Mouse (Mus musculus) intestine, embryonic 15.5 days (tissue): ENCODE results near the gene Sdhaf3. TPM values are rescaled to one million over a fixed set of nuclear protein-coding genes. Genes with fewer than 3 reads are reported as not detected.
A peak's percentile ranks its signal among the peaks of the same experiment; 100 is the strongest.

ENCODE experiments used
- ATAC-seq: fragments of 200-750 bp; cut with Nextera tagmentation; 2 replicates; pipeline ENCODE4 v1.8.0; 2017; ENCODE audit warnings: moderate TSS enrichment, moderate library complexity
- H3K27ac ChIP-seq: fragments of 300-500 bp; sonication (generic); 2 replicates; pipeline ENCODE4 v1.5.1; 2015; ENCODE audit warnings: mild to moderate bottlenecking, inconsistent platforms
- H3K27me3 ChIP-seq: fragments of 300-500 bp; sonication (generic); replicated peaks from 2 replicates; pipeline ENCODE4 v1.6.1; 2015; ENCODE audit warnings: inconsistent platforms
- H3K36me3 ChIP-seq: fragments of 300-500 bp; sonication (generic); 2 replicates; pipeline ENCODE4 v1.6.1; 2015; ENCODE audit warnings: inconsistent platforms
- H3K4me1 ChIP-seq: fragments of 300-500 bp; sonication (generic); replicated peaks from 2 replicates; pipeline ENCODE4 v1.6.1; 2015; ENCODE audit warnings: inconsistent platforms
- H3K4me2 ChIP-seq: fragments of 300-500 bp; sonication (generic); replicated peaks from 2 replicates; pipeline ENCODE4 v1.6.1; 2015; ENCODE audit warnings: mild to moderate bottlenecking, inconsistent platforms
- H3K4me3 ChIP-seq: fragments of 300-500 bp; sonication (generic); replicated peaks from 2 replicates; pipeline ENCODE4 v1.5.1; 2015; ENCODE audit warnings: inconsistent platforms
- H3K9ac ChIP-seq: fragments of 300-500 bp; sonication (generic); 2 replicates; pipeline ENCODE4 v1.6.1; 2015; ENCODE audit warnings: inconsistent platforms
- H3K9me3 ChIP-seq: fragments of 300-500 bp; sonication (generic); 2 replicates; pipeline ENCODE4 v1.6.1; 2016; ENCODE audit warnings: inconsistent platforms
- WGBS: fragments of 180-500 bp; shearing (Covaris S2); methylation state at CpG from one replicate; pipeline ENCODE4 v1.1.7; 2015; 5-methylcytosine and 5-hydroxymethylcytosine counted together
- polyA plus RNA-seq: library from polyadenylated mRNA; unstranded; fragments of >200 nt; fragmentation: Nextera tagmentation; extraction: Ambion mirVana; gene quantifications from 2 replicates; pipeline ENCODE4 v1.2.1, GENCODE M21; 2015

Gene Sdhaf3
- polyA plus RNA-seq: 5.8 and 6.1 TPM in 2 replicates

DNA sequence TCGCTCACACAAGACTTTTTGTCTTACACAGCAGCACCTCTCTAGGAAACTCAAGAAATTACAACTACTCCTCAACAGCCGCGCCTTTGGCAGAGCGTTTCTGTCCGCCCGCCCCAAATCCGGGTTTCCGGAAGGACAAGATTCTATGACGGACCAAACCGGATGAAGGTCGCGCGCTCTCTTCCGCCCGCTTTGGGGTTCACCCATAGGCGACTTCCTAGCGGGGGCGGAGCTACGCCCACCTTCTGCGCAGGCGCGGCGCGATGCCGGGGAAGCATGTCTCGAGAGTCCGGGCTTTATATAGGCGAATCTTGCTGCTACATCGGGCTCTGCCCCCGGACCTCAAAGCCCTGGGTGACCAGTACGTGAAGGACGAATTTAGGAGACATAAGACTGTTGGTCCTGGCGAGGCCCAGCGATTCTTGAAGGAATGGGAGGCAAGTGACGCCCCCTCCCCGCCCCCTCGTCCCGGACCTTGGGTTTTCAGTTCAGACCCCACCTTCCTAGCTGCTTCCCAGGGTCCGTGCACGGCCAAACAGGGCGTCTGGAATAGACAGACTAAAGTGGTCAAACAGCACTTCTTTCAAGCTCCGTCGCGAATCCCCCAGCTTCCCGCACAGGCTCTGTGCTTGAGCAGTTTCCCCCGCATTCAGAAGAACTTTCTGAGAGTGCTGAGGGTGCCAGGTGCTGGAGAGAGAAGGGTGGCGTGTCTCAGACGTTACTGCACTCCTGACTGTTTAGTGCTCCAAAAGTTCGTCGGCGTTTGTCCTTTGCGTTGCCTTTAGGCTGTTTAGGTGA is at the start of gene Sdhaf3:
Gene Sdhaf3 (plus strand): TSS at position 241 of the 798 bp plus-strand sequence.
- H3K27ac ChIP-seq: peak within 1 kb of the TSS; percentile 79
- H3K4me1 ChIP-seq: no peaks in the 10 kb centered on the region
- no peaks in the 10 kb centered on the region for H3K36me3 ChIP-seq
- H3K9ac ChIP-seq: peak within 1 kb of the TSS; percentile 70
- peak; percentile 99 for ATAC-seq
- no peaks in the 10 kb centered on the region for H3K27me3 ChIP-seq
- under 1% methylated on average over 52 of the region's 52 CpGs for WGBS
- H3K4me3 ChIP-seq: peak within 1 kb of the TSS; percentile 60
- H3K9me3 ChIP-seq: no peaks in the 10 kb centered on the region
- H3K4me2 ChIP-seq: peak within 1 kb of the TSS; percentile 65

DNA sequence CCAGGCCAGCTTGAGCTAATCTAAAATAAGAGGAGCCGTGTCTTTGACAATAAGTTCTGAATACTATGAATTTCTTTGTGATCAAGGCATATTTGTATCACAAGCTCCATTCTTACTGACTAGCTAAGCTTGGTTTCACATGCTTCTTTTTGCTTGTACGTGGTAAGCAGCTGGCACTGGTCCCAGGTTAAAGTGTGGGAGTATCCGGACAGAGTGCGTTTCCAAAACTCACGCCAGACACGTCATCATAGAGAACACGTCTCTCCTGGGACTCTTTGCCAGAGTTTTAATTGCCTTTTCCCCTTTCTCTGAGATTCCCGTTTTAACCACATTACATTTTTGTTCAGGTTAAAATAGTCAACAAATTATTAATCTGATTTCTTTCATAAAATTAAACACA is 46.2 kb upstream of the Sdhaf3 start:
- Histone ChIP-seq H3K4me2 (no peak overlapping the region), H3K9me3 (no peaks in the 10 kb centered on the region), H3K9ac (no peak overlapping the region), H3K4me3 (no peak overlapping the region), H3K36me3 (no peaks in the 10 kb centered on the region), H3K27me3 (no peaks in the 10 kb centered on the region), H3K27ac (no peak overlapping the region), H3K4me1 (no peaks in the 10 kb centered on the region)
- WGBS: 64% methylated on average over 8 of the region's 8 CpGs
- no peak for ATAC-seq

DNA sequence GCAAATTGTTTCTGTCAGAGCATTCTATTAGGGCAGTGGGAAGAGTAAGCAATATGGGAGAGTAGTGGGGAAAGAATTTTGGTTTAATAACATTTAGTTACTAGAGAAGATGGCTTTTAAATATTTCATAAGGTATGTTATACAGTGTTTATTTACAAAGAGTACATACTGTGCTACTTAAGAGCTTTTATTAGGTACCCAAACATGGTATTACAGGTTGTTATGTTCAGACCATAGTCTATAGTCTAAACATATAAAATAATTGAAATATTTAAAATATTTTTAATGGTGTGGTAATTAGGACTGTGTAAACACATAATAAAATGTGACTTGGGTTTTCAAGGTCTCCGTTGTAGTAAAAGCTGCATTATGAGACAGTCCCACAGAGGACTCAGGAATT is 41.5 kb upstream of the Sdhaf3 start:
- WGBS: 48% methylated on average over 1 of the region's 1 CpGs
- H3K4me1 ChIP-seq: no peaks in the 10 kb centered on the region
- no peak overlapping the region for H3K27ac ChIP-seq
- H3K9ac ChIP-seq: no peak overlapping the region
- no peaks in the 10 kb centered on the region for H3K36me3 ChIP-seq
- ATAC-seq: no peak
- no peaks in the 10 kb centered on the region for H3K27me3 ChIP-seq
- no peak overlapping the region for H3K4me3 ChIP-seq
- no peak overlapping the region for H3K4me2 ChIP-seq
- H3K9me3 ChIP-seq: no peaks in the 10 kb centered on the region

DNA sequence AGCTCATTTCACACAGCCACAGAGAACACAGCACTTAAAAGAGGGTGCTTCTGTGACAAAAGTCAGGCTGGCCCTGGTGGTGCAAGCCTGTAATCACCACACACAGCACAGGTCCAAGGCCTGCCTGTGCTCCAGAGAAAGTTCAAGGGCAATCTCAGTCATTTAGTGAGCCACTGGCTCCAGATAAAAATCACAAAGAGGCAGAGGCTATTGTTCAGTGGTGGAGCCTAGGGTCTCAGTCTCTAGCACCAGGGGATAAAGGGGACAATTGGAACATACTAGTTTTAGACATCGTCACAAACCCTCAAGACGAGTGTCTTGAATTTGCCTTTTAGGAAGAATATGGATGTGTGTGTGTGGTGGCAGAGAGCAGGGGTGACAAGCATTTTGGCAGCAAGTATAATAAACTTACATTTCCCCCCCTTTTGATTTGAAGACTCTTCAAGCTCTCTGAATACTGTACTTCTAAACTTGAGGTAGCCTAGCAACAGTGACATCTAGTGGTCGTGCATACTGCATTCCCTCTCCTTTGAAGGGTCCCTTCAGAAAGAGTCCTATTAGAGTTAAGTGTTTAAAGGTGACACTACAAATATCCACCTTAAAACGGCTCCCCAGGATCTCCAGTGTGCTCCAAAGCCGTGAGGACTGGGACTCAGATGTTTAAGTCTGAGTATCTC is 40.8 kb upstream of the Sdhaf3 start:
- H3K9ac ChIP-seq: no peak overlapping the region
- H3K9me3 ChIP-seq: no peaks in the 10 kb centered on the region
- H3K27ac ChIP-seq: no peak overlapping the region
- no peaks in the 10 kb centered on the region for H3K27me3 ChIP-seq
- no peak overlapping the region for H3K4me2 ChIP-seq
- H3K4me3 ChIP-seq: no peak overlapping the region
- H3K4me1 ChIP-seq: no peaks in the 10 kb centered on the region
- 39% methylated on average over 5 of the region's 5 CpGs for WGBS
- H3K36me3 ChIP-seq: no peaks in the 10 kb centered on the region
- no peak for ATAC-seq

- Histone ChIP-seq H3K36me3 (no peaks in the 10 kb centered on the region), H3K4me1 (no peaks in the 10 kb centered on the region), H3K27ac (no peak overlapping the region), H3K4me2 (no peak overlapping the region), H3K4me3 (no peak overlapping the region), H3K9ac (no peak overlapping the region), H3K27me3 (no peaks in the 10 kb centered on the region), H3K9me3 (no peaks in the 10 kb centered on the region)
- WGBS: 54% methylated on average over 9 of the region's 9 CpGs
- no peak for ATAC-seq
These were observed 40.3 kb upstream of the Sdhaf3 start for GRCm38 (mm10) chr6:6915526-6915915.

DNA sequence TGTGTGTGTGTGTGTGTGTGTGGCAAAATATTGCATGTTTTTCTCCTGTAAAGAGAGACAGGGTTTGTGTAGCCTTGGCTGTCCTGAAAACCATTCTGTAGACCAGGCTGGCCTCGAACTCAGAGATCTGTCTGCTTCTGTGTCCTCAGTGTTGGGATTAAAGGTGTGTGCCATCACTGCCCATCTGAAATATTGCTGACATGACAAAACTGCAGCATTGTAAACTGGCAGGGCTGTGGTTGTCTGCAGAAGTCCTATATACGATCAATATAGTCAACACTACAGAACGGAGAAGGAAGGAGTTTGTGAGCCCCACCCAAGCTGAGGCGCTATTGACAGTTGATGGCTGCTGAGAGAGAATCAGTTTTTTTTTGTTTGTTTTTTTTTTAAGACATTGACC is 38.5 kb upstream of the Sdhaf3 start:
- Histone ChIP-seq H3K4me1 (no peaks in the 10 kb centered on the region), H3K9ac (no peak overlapping the region), H3K27me3 (no peaks in the 10 kb centered on the region), H3K27ac (no peak overlapping the region), H3K4me3 (no peak overlapping the region), H3K9me3 (no peaks in the 10 kb centered on the region), H3K4me2 (no peak overlapping the region), H3K36me3 (no peaks in the 10 kb centered on the region)
- no peak for ATAC-seq
- WGBS: 94% methylated on average over 4 of the region's 4 CpGs

GRCm38 (mm10) chr6:6925264-6925663 is 30.5 kb upstream of the Sdhaf3 start:
- H3K9me3 ChIP-seq: no peaks in the 10 kb centered on the region
- no peak for ATAC-seq
- WGBS: 50% methylated on average over 1 of the region's 1 CpGs
- no peaks in the 10 kb centered on the region for H3K4me1 ChIP-seq
- H3K27me3 ChIP-seq: no peaks in the 10 kb centered on the region
- H3K9ac ChIP-seq: no peak overlapping the region
- no peak overlapping the region for H3K4me2 ChIP-seq
- no peak overlapping the region for H3K27ac ChIP-seq
- no peak overlapping the region for H3K4me3 ChIP-seq
- H3K36me3 ChIP-seq: no peaks in the 10 kb centered on the region

GRCm38 (mm10) chr6:6930831-6931230 is 25.0 kb upstream of the Sdhaf3 start:
- no peak overlapping the region for H3K27ac ChIP-seq
- H3K36me3 ChIP-seq: no peaks in the 10 kb centered on the region
- no peaks in the 10 kb centered on the region for H3K4me1 ChIP-seq
- H3K9me3 ChIP-seq: no peaks in the 10 kb centered on the region
- no peak overlapping the region for H3K9ac ChIP-seq
- H3K4me3 ChIP-seq: no peak overlapping the region
- H3K27me3 ChIP-seq: no peaks in the 10 kb centered on the region
- no peak for ATAC-seq
- WGBS: 84% methylated on average over 4 of the region's 4 CpGs
- no peak overlapping the region for H3K4me2 ChIP-seq

GRCm38 (mm10) chr6:6931507-6931906 is 24.3 kb upstream of the Sdhaf3 start:
- Histone ChIP-seq H3K9me3 (no peaks in the 10 kb centered on the region), H3K4me1 (no peaks in the 10 kb centered on the region), H3K4me2 (no peak overlapping the region), H3K4me3 (no peak overlapping the region), H3K36me3 (no peaks in the 10 kb centered on the region), H3K27ac (no peak overlapping the region), H3K27me3 (no peaks in the 10 kb centered on the region), H3K9ac (no peak overlapping the region)
- WGBS: 74% methylated on average over 4 of the region's 4 CpGs
- no peak for ATAC-seq

GRCm38 (mm10) chr6:6940845-6941244 is 15.0 kb upstream of the Sdhaf3 start:
- H3K4me2 ChIP-seq: no peak overlapping the region
- H3K4me3 ChIP-seq: no peak overlapping the region
- H3K27me3 ChIP-seq: no peaks in the 10 kb centered on the region
- 0 out of 2 replicates have a peak, but pooled peaks have one; percentile 55 for ATAC-seq
- no peaks in the 10 kb centered on the region for H3K4me1 ChIP-seq
- H3K9ac ChIP-seq: no peak overlapping the region
- 47% methylated on average over 2 of the region's 2 CpGs for WGBS
- no peaks in the 10 kb centered on the region for H3K36me3 ChIP-seq
- H3K27ac ChIP-seq: no peak overlapping the region
- no peaks in the 10 kb centered on the region for H3K9me3 ChIP-seq

DNA sequence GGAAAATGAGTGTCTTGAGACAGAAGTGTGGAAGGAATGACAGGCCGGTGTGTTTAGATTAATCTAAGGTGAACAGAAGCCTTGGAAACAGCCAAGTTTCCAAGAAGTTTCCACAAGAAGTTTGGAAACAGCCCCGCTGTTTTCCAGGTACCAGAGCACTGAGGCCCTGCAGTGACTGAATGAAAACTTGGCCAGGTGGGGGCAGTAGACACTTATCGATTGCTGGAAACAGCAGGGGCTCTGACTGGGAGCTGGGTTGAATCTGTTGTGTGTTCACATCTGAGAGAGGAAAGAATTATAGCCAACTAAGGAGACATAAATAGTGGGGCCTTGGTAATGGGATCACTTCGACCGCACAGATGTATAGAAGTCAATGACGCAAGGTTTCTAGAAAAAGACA is 13.0 kb upstream of the Sdhaf3 start:
- 46% methylated on average over 6 of the region's 6 CpGs for WGBS

GRCm38 (mm10) chr6:6947650-6948049 is 8.2 kb upstream of the Sdhaf3 start:
- Histone ChIP-seq H3K9ac (no peak overlapping the region), H3K27me3 (no peaks in the 10 kb centered on the region), H3K4me1 (no peaks in the 10 kb centered on the region), H3K4me3 (no peak overlapping the region), H3K9me3 (no peaks in the 10 kb centered on the region), H3K4me2 (no peak overlapping the region), H3K27ac (no peak overlapping the region), H3K36me3 (no peaks in the 10 kb centered on the region)
- WGBS: 19% methylated on average over 1 of the region's 1 CpGs
- no peak for ATAC-seq

More for the DNA sequence above, 13.0 kb upstream of the Sdhaf3 start:
- no peaks in the 10 kb centered on the region for H3K36me3 ChIP-seq
- H3K9me3 ChIP-seq: no peaks in the 10 kb centered on the region
- H3K9ac ChIP-seq: no peak overlapping the region
- H3K27ac ChIP-seq: no peak overlapping the region
- no peak overlapping the region for H3K4me2 ChIP-seq
- ATAC-seq: 0 out of 2 replicates have a peak, but pooled peaks have one; percentile 49
- H3K27me3 ChIP-seq: no peaks in the 10 kb centered on the region
- H3K4me1 ChIP-seq: no peaks in the 10 kb centered on the region
- no peak overlapping the region for H3K4me3 ChIP-seq

DNA sequence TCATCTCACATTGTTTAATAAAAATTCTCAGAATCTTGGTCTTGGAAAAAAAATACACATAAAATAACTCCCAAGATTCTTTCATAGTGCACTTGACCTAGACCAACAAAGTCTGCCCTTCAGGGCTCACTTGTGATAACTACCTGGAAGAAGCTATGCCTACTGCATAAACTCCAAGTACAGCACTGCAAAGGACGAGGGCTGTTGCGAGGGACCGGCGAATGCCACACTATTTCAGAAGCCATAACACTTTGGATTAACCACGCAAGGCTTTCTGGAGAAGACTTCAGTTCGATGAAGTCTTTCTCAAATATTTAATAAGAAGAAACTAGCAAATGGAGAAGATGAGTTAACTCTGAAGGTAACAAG is 425 bp upstream of the Sdhaf3 start:
- Histone ChIP-seq H3K9me3 (no peaks in the 10 kb centered on the region), H3K4me3 (peak overlapping the region; percentile 60), H3K4me1 (no peaks in the 10 kb centered on the region), H3K4me2 (peak overlapping the region; percentile 62), H3K9ac (no peak overlapping the region), H3K27me3 (no peaks in the 10 kb centered on the region), H3K36me3 (no peaks in the 10 kb centered on the region), H3K27ac (peak overlapping the region; percentile 60; the same call in 1 of the 2 replicates)
- peak; percentile 56 for ATAC-seq
- WGBS: 32% methylated on average over 6 of the region's 6 CpGs
